Mouse (Mus musculus) testis, adult 2 months (tissue): ENCODE measurements around the gene Sclt1. TPM values are rescaled to one million over a fixed set of nuclear protein-coding genes. Genes with fewer than 3 reads are reported as not detected.
"Not testable (repeated sequence)": the region's sequence is repeated elsewhere in the genome, so short reads cannot be mapped to it uniquely, and the experiment has no call there.

Experiments used
- H3K27ac ChIP-seq: fragments of 200-500 bp; 2 replicates; pipeline ENCODE4 v1.5.1; 2012; ENCODE audit warnings: low read depth, low read length; ENCODE audit not compliant: control insufficient read depth, insufficient read depth
- H3K27me3 ChIP-seq: fragments of 200-500 bp; 2 replicates; pipeline ENCODE4 v1.6.1; 2012; ENCODE audit warnings: mild to moderate bottlenecking, low read length, moderate library complexity; ENCODE audit not compliant: control insufficient read depth, insufficient read depth
- H3K36me3 ChIP-seq: fragments of 200-500 bp; 2 replicates; pipeline ENCODE4 v1.6.1; 2012; ENCODE audit warnings: mild to moderate bottlenecking, low read length; ENCODE audit not compliant: control insufficient read depth, insufficient read depth
- H3K4me1 ChIP-seq: fragments of 200-500 bp; 2 replicates; pipeline ENCODE4 v1.6.1; 2012; ENCODE audit warnings: low read length; ENCODE audit not compliant: control insufficient read depth, insufficient read depth
- H3K4me3 ChIP-seq: fragments of 200-500 bp; 2 replicates; pipeline ENCODE4 v1.5.1; 2012; ENCODE audit warnings: low read depth, mild to moderate bottlenecking, low read length, moderate library complexity, mixed read lengths; ENCODE audit not compliant: control insufficient read depth
- CTCF ChIP-seq: fragments of 200-500 bp; IDR thresholded peaks from 2 replicates; pipeline ENCODE4 v1.5.1; 2012; ENCODE audit warnings: low read depth, mild to moderate bottlenecking, inconsistent platforms, low read length, moderate library complexity; ENCODE audit not compliant: control insufficient read depth, insufficient read depth, insufficient replicate concordance
- POLR2A ChIP-seq: fragments of 200-500 bp; IDR thresholded peaks from 2 replicates; pipeline ENCODE4 v1.6.1; 2012; ENCODE audit warnings: low read depth, mild to moderate bottlenecking, inconsistent platforms, low read length, moderate library complexity; ENCODE audit not compliant: control insufficient read depth
- polyA plus RNA-seq: library from polyadenylated mRNA; depleted of rRNA; stranded (reverse); fragments of >200 nt; gene quantifications from 2 replicates; pipeline ENCODE4 v1.2.3, GENCODE M21; 2012; rRNA removed

Gene Sclt1
- polyA plus RNA-seq, result 50.1 and 57.8 TPM in 2 replicates

DNA sequence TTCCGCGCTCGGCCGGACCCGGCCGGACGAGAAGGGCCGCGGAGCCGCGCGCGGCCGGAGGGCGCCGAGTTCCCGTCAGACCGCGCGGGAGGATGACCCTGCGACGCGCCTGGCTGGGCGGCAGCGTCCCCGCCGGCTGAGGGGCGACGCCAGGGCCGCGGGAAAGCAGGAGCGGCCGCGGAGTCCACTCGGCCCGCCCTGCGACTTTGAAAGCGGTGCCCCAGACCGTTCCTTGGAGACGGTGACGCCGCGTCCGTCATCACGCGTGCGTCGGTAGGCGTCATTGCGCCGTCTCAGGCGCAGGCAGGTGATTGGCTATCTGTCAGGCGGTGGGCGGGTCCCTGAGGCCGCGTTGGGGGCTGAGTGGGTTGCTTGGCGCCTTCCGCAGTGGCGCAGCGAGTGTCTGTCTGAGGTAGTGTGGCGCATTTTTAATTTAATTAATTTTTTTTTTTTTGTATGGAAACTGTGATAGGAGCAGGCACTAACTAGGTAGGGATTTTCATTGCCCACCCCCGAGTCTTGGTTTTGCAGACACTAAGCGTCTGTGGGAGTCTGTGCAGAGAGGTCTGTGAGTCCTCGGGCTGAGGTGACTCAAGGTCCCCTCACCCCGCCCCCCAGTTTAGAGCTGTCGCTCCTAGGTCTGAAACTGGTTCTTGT, at the start of gene Sclt1, which contains the start of gene D3Ertd751e:
Gene Sclt1, minus strand, starts transcription at position 237 of the 657 bp plus-strand sequence.
Gene D3Ertd751e, plus strand, starts transcription at position 334 of the 657 bp plus-strand sequence.
- H3K27me3 ChIP-seq, result no peaks in the 10 kb centered on the region
- no peaks in the 10 kb centered on the region; the same call in 1 of the 2 replicates for H3K4me1 ChIP-seq
- H3K27ac ChIP-seq, result peak within 1 kb of the TSS; percentile 100
- peak within 1 kb of the TSS; percentile 100 for H3K4me3 ChIP-seq
- H3K36me3 ChIP-seq, result no peaks in the 10 kb centered on the region
- TF ChIP-seq CTCF (0 out of 2 replicates have a peak, but pooled peaks have one; percentile 4), POLR2A (peak; percentile 96)

DNA sequence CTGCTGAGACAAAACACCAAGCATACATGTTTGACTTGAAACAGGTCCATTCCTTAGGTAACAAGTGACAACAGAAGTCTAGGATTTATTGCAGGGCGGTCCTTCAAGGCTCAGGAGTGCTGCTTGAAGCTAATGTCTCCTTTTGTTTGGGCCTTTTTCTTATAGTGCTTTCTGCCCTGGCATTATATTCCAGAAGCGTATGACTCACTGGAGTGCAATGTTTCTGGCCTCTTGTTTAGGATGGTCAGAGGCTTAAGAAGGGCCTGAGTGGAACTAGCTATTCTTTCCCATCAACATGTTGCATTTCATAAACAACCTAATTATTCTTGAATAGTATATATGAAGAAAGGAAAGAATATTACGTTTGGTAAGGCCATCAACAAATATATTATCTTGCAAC, 19.8 kb upstream of the Sclt1 start:
- H3K4me1 ChIP-seq, result no peaks in the 10 kb centered on the region
- TF ChIP-seq POLR2A (no peak), CTCF (no peak)
- H3K4me3 ChIP-seq, result no peak overlapping the region
- no peak overlapping the region for H3K27ac ChIP-seq
- H3K36me3 ChIP-seq, result peaks cover 1% of the 10 kb centered on the region; the same call in 1 of the 2 replicates
- H3K27me3 ChIP-seq, result no peaks in the 10 kb centered on the region

DNA sequence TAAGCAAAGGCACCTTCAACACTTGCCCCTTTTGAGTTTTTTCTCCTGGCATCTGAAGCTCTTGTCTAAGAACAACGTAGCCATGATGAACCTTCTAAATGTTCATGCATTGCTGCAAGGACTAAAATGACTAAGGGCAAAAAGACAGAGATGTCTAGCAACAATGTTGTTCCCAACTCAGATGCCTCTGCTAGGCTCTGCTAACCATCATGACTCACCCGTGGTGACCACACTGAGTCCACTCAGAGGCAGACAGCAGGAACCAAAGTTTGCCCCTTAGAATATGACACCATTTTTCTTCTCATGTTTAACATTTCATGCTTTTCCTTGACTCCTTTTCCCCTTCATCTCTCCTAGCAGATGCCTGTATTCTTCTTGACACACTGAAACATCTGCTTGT, 12.2 kb upstream of the Sclt1 start:
- Histone ChIP-seq H3K4me1 (no peaks in the 10 kb centered on the region), H3K36me3 (peaks cover 1% of the 10 kb centered on the region; the same call in 1 of the 2 replicates), H3K4me3 (no peak overlapping the region), H3K27me3 (no peaks in the 10 kb centered on the region), H3K27ac (no peak overlapping the region)
- no peak for TF ChIP-seq POLR2A
- TF ChIP-seq CTCF, result no peak

DNA sequence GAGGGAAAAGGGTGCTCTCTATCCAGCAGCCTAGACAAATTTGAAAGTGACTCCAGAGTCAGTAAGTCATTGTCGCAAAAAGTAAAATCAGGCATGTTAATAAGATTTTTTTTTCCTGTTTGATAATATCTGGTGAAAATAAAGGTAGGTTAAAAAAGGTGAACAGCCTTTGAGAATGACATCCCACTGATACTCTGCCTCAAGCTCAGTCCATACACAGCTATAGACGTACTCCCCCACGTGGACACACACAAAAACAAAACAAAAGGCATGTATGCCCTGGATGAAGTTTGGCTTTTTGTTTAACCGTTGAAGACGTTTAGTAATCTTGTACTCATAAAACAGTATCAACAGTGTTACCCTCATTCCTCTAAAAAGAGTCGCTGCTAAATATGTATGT, 1.1 kb upstream of the Sclt1 start:
- no peak for TF ChIP-seq CTCF
- TF ChIP-seq POLR2A, result no peak
- Histone ChIP-seq H3K27ac (no peak overlapping the region), H3K4me1 (no peaks in the 10 kb centered on the region; the same call in 1 of the 2 replicates)

DNA sequence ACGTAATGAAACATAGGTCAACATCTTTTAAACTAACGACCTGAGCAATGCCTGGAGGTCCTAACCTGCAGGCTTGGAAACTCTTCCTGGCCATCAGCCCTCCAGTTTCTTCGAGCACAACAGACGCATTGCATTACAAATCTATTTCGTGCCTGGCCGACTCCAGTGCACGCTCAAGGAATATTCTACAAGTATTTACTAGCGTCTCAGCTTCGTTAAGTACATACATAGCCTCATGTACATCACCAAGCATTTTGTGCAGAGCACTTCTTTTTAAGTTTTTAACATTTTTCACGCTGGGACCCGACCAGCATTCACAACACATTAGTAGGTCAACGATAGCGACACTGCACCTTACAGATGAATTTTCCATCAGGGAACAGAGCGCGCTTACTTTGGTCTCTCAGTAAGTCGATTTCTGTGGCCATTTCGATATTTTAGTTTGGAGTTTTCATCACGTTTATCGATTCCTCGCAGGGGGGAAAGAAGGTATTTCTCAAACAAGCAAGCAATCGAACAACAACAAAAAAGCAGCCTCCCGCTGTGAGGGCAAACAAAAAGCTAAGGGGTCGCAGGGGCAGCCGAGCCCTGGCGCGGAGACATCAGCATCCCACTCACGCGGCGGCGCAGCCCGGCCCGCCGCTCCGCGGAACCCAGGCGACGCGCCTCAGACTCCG, 575 bp downstream of the Sclt1 start:
- TF ChIP-seq POLR2A (no peak), CTCF (no peak)
- Histone ChIP-seq H3K27me3 (no peaks in the 10 kb centered on the region), H3K27ac (peak overlapping the region; percentile 100), H3K36me3 (no peaks in the 10 kb centered on the region), H3K4me3 (peak overlapping the region; percentile 100), H3K4me1 (no peaks in the 10 kb centered on the region; the same call in 1 of the 2 replicates)

More for the DNA sequence above, 1.1 kb upstream of the Sclt1 start:
- peak overlapping the region; percentile 55; the same call in 1 of the 2 replicates for H3K4me3 ChIP-seq
- no peaks in the 10 kb centered on the region for H3K27me3 ChIP-seq
- no peaks in the 10 kb centered on the region for H3K36me3 ChIP-seq

DNA sequence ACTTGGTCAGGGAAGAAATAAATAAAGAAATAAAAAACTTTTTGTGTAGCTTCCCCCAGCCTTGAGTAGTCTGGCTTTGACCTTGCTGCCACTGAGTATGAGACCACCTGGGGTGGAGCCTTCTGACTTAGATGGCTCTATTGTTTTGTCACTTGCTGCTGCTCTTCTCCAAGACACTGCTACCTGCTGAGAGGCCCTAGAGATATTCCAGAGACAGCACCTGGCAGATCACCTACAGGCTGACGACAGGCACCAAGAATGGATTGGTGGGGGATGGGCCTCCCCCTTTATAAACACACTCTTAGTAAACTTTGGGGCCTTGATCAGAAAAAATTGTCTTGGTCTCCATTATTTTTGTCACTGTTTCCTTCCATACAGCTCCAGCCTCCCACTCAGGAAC, 46.6 kb downstream of the Sclt1 start:
- Histone ChIP-seq H3K4me3 (no peak overlapping the region), H3K27me3 (no peaks in the 10 kb centered on the region), H3K36me3 (no peaks in the 10 kb centered on the region), H3K4me1 (no peaks in the 10 kb centered on the region), H3K27ac (peak overlapping the region; percentile 49; the same call in 1 of the 2 replicates)
- no peak for TF ChIP-seq POLR2A
- TF ChIP-seq CTCF, result no peak

DNA sequence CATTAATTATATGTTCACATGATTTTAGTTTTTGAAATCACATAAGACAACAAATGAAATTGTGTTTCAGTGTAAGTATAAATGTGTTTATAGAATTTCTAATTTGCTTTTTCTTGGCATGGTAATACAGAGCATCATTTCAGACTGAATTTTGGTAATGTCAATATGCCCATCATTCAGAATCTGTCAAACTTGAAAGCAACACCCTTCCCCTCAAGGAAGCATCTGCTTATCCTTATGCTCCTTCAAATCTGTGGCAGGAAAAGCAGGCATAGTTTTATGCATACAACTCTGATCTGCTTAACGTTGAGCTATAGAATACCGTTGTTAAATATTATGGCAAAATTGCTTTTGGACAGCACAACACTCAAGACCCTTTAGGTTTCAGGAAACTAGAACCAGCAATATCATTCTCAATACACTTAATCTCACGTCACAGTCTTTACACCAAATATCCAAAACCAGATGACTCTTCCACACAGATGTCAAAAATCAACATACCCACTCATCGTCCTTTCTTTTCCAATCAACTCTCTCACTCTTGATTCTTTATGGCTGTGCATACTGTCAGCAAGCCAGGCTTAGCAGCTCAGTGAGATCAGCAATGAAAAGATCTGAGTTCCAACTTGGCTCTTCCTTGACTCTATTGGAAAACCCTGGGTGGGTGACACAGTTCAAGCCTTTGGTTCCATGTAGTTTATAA, 49.7 kb downstream of the Sclt1 start:
- Histone ChIP-seq H3K36me3 (no peaks in the 10 kb centered on the region), H3K27me3 (no peaks in the 10 kb centered on the region), H3K4me3 (no peak overlapping the region), H3K27ac (no peak overlapping the region), H3K4me1 (no peaks in the 10 kb centered on the region)
- TF ChIP-seq POLR2A, result no peak
- no peak for TF ChIP-seq CTCF

DNA sequence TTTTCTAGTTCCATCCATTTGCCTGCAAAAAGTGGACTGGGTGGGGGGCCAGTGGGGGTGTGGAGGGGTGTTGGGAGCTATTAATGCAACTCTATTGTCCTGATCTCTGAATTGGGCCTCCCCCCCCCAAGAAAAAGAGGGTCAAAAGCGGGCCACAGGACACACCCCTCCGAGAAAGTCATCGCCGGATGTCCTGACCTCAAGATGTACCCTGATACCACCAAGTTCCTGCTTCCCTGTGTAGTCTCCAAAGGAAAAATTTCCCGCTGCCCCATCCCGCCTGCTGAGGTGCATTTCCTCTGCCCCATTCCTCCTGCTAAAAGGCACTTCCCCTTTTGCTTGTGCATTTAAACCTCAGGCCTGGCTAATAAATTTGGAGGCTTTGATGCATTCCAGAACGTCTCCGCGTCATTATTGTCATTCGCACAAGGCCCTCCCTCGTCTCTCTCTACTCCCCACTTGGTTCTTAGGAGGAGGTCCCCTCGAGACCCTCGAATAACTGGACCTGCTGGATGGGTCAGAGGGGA, 52.1 kb downstream of the Sclt1 start:
- not testable (repeated sequence) for H3K27ac ChIP-seq, H3K4me1 ChIP-seq, H3K4me3 ChIP-seq, H3K36me3 ChIP-seq, H3K27me3 ChIP-seq
